Mouse (Mus musculus) MEL-GATA-1-ER (cell line): ENCODE measurements around the gene Gm21876.
"Not testable (repeated sequence)": the region's sequence is repeated elsewhere in the genome, so short reads cannot be mapped to it uniquely, and the experiment has no call there.

Experiments
- DNase-seq: peaks from one replicate; pipeline ENCODE4 v3.0.0-alpha.2; 2012; ENCODE audit warnings: low read depth; ENCODE audit errors: extremely low read depth

The Gm21876 gene

DNA sequence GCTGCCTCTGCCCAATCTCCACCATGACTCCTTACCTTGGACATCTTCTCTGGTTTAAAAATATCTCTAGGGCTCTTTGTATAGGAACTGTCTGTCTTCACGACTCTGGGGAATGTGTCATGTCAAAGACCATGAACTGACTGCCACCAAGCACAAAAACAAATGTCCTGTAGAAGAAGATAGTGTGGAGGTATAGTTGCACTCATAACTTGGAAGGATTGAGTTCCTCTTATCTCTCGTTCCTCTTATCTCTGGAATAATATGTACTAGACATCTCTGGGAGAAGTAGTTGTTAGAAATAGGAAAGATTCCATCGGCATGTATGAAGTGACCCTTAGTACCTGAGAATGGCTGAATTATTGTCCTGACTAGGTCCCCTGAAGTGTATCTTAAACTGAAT lies at the start of gene Gm21876:
Gene Gm21876 (minus strand): TSS at position 101 of the 400 bp plus-strand sequence.
- no peak for DNase-seq

DNA sequence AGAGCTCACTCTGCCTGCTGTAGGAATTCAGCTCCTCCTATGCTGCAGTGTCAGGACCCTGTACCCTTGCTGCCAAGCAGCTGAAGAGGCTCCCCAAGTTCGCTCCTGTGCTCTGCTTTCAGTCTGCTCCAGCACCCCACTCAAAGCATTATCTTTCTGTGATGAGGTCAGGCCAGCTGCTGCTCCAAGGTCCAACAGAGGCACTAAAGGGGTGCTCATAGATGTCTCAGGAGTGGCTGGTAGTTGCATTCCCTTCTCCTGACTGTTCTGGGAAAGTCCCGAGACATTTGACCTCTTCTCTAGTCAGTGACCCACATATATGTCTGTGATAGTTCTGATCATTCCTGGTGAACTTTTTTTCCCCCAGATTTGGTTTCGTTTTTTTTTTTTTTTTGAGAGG lies 45.0 kb upstream of the Gm21876 start:
- no peak for DNase-seq

DNA sequence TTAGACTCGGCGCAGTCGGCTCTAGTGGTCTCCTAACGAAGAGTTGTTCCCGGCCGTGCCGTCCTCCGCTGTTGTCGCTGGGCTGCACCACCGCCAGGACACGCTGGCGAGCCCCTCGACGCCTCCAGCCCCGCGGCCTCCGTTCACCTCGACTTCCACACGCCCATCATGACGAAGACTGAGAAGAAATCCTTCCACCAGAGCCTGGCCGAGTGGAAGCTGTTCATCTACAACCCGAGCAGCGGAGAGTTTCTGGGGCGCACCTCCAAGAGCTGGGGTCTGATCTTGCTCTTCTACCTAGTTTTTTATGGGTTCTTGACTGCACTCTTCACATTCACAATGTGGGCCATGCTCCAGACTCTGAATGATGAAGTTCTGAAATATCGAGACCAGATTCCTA lies 28.8 kb downstream of the Gm21876 start:
- not testable (repeated sequence) for DNase-seq
